Mouse (Mus musculus) embryo, embryonic 10 days (tissue): Measurements from ENCODE around the gene Kbtbd7.
"Not testable (repeated sequence)": the region's sequence is repeated elsewhere in the genome, so short reads cannot be mapped to it uniquely, and the experiment has no call there.

ENCODE experiments used
- DNase-seq: peaks from one replicate; pipeline ENCODE4 v3.0.0-alpha.2; 2015; ENCODE audit warnings: low spot score

Gene Kbtbd7

DNA sequence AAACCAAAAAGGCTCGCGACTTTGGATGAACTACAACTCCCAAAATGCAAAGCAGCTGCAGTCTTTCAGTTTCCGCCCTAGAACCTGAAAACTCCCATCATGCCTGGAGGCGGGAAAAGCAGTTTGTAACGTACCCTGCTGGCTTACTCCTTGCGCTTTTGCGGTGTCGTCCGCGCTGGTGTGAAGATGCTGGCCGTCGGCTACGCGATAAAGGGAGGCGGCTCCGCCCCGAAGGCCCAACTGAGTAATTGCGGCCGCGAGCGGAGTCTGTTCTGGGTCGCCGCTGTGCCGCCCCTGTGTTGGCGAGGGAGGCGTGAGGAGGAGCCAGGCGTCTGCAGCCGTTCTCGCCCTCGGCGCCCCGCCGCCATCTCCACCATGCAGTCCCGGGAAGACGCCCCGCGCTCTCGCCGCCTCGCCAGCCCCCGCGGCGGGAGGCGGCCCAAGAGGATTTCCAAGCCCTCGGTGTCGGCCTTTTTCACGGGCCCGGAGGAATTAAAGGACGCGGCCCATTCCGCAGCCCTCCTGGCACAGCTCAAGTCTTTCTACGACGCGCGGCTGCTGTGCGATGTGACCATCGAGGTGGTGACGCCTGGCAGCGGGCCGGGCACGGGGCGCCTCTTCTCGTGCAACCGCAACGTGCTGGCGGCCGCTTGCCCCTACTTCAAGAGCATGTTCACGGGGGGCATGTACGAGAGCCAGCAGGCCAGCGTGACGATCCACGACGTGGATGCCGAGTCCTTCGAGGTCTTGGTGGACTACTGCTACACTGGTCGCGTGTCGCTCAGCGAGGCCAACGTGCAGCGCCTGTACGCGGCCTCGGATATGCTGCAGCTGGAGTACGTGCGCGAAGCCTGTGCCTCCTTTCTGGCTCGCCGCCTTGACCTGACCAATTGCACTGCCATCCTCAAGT is 25.6 kb downstream of the Kbtbd7 start, which contains the start of gene Kbtbd6:
Kbtbd6 (plus strand) TSS at position 155 of the 910 bp plus-strand sequence.
- peak; percentile 96 for DNase-seq

DNA sequence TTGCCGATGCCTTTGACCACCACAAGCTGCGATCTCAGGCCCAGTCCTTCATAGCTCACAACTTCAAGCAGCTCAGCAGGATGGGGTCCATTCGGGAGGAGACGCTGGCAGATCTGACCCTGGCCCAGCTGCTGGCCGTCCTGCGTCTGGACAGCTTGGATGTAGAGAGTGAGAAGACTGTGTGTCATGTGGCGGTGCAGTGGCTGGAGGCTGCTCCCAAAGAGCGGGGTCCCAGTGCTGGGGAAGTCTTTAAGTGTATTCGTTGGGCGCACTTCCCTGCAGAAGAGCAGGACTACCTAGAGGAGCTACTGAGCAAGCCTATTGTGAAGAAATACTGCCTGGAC is 26.3 kb downstream of the Kbtbd7 start:
- not testable (repeated sequence) for DNase-seq

GRCm38 (mm10) chr14:79460401-79460800 is 34.1 kb downstream of the Kbtbd7 start:
- no peak for DNase-seq

DNA sequence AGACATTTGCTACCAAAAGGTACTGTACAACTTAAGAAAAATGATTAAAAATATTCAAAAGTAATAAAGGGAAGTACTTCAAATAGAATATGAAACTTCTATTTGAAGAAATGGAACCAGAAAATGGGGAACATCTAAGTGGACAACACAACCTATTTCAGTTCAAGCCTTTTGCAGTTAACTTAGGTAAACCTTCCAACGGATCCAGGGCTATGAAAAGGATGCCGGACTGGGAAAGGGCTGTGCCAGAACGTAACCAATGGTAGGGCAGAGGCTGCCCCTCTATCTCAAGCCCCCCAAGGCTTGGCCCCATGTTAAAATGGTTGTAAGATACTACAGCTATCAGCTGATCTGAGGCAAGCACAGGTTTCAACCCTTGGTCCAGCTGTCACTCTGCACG is 34.7 kb downstream of the Kbtbd7 start:
- DNase-seq: no peak

- DNase-seq: no peak
Measured at GRCm38 (mm10) chr14:79465623-79466022, 39.3 kb downstream of the Kbtbd7 start.

DNA sequence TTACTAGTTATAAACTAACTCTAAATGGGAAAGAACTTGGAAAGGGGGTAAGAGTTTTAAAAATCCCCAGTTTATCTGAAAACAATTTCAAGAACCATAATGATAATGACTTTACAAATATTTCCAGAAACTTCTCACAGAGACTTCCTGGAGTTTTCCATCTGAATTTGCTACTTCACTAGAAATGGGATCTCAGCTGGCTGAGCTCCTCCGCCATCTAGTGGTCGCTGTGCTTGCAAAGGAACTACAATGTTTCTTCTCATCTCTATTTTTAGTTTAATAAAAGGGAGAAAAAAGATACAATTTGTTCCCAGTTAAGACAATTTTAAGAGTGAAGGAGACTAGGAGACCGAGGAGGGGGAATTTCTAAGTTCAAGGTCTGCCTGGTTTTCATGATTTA is 41.3 kb downstream of the Kbtbd7 start:
- peak; percentile 81 for DNase-seq

- no peak for DNase-seq
Measured at GRCm38 (mm10) chr14:79473384-79473783, 47.1 kb downstream of the Kbtbd7 start.
